Mouse (Mus musculus): ENCODE results near the gene Snd1.

Gene Snd1

DNA sequence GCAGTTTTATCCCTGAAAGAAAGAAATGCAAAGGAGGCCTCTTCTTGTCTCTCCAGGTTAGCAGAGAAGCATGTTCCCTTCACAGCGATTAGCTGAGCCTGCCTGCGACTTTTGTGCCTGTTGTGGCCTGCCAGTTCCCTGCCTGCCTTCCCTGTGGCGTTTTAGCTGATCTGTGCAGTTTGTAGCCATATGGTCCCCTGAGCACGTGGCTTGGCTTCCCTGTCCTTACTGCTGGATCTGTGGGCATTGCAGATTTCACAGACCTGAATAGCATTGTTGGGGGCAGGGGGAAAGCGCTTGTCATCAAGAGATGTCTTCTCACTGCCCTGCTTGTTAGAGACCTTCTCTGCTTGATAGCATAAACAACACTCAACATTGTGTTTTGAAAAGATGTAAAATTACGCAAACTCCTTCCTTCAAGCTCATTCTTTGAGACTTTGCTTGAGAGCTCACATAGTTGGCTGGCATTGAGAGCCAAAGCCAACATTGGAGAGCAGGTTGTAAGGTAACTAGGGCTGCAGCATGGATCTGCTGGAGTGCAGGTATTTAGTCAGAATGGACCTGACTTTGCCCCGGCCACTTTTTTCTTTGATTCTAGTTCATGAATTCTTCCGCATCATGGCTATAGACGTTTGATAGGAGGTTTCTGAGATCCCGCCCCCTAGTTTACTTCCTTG lies 63.0 kb downstream of the Snd1 start:
- no peak for DNase-seq (ENCODE audit: inconsistent age in 2 of 2, low spot score in 1 of 2)

DNA sequence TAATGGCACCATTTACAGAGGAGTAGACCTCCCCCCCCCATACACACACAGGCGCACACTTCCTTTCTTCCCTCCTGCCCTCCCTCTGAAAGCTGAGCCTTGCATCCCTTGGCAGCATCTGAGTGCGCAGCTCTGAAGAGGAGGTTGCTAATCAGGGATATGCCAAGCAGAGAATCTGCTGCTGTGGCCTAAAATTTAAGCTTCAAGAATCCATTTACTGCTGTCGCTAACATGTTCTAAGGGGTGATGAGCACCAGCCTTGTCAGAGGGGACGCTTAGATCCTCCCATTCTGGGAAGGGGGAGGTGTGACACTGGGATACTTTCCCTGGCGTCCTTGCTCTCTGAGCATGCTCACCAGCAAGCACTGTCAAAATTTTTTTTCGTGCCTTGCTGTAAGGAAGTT lies 67.4 kb downstream of the Snd1 start:
- DNase-seq (ENCODE audit: inconsistent age in 2 of 2, low spot score in 1 of 2), result no peak

DNA sequence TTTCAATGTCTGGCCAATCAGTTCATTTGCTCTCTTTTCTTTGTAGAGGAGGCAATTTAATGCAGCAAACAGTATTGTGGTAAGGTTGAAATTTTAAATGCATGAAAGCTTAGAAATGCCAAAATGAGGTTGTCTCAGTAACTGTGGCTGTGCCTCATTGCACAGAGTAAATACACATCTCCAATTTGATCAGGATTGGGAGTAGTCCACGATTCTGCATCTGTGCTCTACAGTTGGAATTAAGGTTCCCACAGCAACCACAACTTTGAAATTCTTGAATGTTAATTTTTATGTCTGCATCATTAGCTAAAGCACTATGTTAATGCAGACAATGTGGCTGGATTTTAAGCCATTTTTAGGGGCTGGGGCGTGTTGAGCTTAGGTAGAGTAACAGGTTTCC lies 72.0 kb downstream of the Snd1 start:
- no peak for DNase-seq (ENCODE audit: inconsistent age in 2 of 2, low spot score in 1 of 2)

DNA sequence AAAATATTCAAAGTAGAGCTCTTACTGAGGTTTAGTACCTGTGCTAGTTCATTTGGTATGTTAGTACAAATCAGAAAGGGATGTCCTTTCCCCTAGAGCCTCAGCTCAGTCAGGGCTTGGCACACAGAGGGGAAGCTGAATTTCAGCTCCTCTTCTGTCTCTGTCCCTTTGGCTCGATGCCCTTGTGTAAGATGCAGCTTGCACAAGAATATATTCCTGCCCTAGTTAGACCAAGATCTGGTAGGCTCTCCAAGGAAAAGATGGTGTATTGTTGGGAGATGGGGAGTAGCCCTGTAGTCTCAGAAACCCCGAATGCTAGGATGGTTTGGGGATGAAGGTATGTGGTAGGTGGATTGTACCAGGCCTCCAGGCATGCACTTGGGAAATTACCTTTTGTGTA lies 74.4 kb downstream of the Snd1 start:
- DNase-seq (ENCODE audit: inconsistent age in 2 of 2, low spot score in 1 of 2), result no peak

DNA sequence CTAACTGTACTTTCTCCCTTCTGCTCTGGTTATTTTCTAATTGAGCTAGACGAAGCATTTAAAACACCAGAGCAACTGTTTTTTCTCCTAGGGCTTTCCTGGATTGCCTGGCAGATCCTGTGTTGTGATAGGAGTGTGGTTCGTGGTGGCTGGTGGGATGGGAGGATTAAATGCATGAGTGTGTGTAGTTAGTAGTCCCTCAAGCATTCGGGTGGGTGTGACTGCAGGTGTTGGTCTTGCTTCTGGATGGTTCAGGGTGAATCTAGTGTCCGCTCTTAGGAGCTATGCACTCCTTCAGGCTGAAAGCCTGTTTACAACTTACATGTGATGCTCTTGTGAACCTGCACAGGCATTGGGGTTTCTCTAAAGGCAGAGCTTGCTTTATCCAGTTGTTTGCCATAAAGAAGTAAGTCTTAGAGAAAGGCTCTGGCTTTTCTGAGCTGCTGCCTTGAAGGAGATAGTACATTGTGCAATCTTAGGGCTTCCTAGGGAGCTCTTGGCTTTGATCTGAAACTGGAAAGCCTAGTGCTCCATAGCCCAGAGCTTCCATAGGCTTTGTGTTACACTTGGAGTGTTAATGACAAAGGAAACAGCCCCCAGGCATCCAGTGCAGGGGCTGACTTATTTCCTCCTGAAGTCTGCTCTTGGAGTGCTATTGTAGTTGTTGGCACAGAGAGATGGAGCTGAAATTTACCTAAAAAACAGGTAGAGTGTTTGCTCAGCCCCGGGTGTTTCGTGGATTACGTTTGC lies 75.5 kb downstream of the Snd1 start:
- DNase-seq (ENCODE audit: inconsistent age in 2 of 2, low spot score in 1 of 2), result no peak

DNA sequence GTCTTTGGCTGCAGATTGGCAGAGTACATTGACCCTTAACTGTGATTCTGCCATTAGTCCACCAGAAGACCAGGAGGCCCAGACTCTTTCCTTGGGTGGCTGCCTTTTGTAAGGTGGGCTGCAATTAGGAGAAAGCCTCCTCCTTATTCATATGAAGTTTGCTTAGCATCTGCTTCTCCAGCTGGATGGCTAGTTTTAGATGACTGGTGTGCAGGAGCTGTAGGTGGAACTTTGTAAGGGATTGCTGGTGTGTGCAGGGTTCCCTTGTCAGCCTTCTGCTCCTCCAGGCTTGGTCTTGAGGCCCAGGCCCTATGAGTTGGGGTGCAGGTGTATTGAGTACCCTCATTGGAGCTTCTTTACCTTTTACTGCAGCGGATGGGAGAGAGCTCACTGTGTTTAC lies 79.5 kb downstream of the Snd1 start:
- DNase-seq (ENCODE audit: inconsistent age in 2 of 2, low spot score in 1 of 2), result no peak

DNA sequence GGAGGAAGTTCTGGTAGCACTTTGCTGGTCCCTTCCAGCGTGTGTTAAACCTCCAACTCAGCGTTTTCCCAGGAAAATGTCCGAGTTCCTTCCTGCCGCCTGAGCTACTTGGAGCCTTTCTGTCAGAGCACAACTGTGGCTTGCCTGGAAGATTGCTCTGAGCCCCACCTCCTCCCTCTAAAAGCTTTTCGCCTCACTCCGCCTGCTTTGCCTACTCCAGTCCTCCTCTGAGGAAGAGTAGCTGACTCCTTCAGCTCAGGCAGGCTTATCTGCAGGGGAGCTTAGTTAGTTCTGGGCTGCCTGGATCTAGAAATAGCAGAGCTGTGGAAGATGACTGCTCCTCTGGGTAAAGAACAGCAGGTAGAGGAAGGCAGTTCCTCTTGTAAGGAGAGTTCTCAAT lies 80.1 kb downstream of the Snd1 start:
- DNase-seq (ENCODE audit: inconsistent age in 2 of 2, low spot score in 1 of 2), result no peak

DNA sequence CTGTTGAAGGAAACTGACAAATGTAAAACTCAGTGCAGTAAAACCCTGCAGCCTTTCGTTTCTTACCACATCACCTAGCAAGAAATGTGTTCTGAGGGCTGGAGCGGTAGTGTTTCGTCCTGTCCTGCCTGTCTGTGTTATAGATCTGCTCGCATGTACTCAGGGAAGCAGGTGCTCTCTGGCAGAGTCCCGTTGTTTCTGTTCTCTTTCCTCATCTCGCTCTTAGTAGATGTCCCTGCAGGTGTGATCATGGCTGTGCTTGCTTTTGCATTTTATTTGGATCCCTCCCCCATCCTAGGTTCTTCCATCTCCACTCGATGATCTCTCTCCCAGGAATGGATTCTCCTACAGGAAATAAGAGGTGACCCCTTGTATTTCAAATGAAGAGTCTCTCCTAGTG lies 80.5 kb downstream of the Snd1 start:
- DNase-seq (ENCODE audit: inconsistent age in 2 of 2, low spot score in 1 of 2), result no peak

DNA sequence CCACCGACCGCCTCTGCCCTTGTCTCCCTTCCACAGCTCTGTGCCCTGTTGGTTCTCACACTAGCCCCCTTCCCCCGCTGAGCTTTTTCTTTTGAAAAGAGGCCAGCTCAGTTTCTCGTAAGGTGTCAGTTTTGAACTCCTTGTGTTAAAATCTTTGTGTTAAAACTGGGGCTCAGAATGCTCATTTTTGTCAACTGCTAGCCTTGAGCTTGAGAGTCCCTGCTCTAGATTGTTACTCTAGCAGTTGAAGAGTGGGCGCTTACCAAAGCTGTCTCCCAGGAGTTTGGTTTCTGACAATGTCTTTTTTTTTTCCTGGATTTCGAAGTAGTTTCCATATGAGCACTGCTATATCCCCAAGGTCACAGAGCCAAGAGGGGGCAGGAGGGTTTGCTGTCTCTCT lies 82.8 kb downstream of the Snd1 start:
- DNase-seq (ENCODE audit: inconsistent age in 2 of 2, low spot score in 1 of 2), result no peak

DNA sequence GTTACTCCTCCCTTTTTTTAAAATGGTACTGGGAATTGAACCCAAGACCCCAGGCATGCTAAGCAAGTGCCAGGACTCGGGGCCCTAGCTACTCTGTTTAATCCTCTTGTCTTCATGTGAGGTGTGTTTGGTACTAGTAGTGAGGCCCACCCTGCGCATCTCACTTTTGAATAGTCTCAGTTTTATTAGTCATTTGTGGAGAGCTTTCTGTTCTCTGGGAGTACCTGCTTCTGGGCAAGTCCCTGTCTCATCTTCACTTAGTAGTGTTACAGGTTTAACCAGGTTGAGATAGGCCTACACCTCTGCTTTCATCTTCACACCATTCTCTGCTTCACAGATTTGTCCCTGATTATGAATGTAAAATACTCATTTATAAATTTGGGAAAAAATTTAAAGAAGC lies 84.5 kb downstream of the Snd1 start:
- no peak for DNase-seq (ENCODE audit: inconsistent age in 2 of 2, low spot score in 1 of 2)

DNA sequence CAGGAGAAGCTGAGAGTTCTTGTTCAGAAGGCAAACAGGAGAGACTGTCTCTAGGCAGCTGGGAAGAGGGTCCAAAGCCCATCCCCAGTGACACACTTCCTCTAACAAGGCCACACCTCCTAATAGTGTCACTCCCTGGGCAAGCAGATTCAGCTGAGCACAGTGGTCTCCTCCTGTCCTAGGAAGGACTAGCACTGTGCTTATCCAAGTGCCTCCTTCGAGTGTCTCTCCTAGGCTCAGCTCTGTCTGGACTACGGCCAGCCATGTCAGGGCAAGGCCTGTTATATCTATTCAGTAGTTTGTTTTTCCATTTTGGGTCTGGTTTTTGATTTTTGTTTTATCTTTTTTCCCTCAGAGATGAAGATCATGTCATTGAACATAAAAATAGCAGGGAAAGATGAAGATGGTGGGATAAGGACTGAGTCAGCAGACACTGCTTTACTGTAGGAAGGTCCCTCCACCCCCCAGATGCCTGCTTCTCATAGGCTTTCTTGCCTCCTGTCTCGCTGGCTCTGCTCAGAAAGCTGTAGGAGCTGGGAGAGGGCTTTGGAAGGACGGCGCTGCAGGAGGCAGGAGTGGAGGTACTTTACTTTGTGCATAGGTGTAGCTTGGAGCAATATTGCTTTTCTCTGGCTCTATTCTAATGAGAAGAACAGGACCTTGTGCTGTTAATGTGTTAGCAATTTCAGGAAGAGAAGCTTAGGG lies 86.5 kb downstream of the Snd1 start:
- no peak for DNase-seq (ENCODE audit: inconsistent age in 2 of 2, low spot score in 1 of 2)

DNA sequence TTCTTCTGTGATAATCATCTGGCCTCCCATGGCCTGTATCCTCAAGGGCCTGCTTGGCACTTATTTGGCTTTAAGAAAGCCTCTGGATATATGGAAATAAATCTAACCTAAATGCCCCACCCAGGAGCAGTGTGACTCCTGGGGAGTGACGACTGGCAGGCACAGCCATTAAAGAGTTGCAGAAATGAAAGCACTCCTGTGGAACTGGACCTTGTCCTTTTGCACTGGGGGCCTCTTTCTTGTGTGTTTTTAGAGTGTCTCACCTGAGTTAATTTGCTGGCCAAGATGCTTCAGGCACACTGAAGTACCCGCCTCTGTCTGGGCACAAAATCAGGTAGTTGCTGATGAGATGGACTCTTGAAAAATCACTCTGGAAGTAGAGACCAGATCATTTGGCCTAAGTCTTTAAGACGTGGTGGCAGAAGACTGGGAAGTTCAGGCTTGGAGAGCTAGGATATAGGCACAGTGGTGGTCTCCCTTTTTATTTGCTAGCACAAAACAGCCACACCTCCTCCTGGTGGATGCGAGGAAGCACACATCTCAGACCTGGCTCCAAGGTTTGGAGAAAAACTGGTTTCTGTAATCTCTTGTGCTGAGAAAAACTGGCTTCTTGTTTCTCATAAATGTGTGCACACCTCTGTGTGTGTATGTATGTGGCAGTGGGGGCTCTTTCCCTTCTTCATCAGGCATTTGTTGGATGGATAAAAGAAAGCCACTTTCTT lies 87.5 kb downstream of the Snd1 start:
- no peak for DNase-seq (ENCODE audit: inconsistent age in 2 of 2, low spot score in 1 of 2)

DNA sequence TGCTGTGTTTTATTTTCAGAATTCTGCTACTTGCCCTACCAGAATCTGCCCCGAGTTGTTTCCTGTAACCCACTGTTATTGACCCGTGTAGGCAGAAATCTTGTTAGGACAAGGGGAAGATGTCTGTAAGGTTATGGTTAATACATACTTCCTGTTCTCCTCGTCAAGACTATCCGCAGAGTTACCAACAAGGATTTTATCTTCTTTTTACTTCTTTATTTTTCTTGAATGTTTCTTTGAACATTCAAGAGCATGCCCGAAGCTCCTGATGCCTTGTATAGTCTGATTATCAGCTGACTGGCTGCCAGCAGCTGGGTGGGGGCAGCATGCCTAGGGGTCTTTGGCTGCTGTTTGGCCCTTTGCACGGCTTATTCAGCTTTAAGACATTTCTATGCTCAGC lies 93.0 kb downstream of the Snd1 start:
- no peak for DNase-seq (ENCODE audit: inconsistent age in 2 of 2, low spot score in 1 of 2)

DNA sequence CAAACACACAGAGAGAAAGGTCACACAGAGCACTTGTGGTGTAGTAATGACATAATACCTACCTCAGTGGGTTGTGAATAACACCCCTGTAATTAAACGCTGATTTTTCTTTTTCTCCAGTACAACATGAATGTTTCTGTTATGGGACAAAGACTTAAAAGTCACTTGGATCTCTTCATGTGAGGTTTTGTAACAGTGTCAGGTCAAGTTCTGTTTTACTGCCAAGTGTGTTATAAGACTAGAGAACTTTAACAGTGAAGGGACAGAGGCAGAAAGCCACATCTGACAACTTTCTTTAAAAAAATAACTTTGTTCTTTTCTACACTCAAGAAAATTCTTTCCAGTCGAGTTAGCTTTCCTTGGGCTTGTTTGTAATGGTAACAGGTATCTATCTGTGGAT lies 97.0 kb downstream of the Snd1 start:
- DNase-seq (ENCODE audit: inconsistent age in 2 of 2, low spot score in 1 of 2), result no peak

DNA sequence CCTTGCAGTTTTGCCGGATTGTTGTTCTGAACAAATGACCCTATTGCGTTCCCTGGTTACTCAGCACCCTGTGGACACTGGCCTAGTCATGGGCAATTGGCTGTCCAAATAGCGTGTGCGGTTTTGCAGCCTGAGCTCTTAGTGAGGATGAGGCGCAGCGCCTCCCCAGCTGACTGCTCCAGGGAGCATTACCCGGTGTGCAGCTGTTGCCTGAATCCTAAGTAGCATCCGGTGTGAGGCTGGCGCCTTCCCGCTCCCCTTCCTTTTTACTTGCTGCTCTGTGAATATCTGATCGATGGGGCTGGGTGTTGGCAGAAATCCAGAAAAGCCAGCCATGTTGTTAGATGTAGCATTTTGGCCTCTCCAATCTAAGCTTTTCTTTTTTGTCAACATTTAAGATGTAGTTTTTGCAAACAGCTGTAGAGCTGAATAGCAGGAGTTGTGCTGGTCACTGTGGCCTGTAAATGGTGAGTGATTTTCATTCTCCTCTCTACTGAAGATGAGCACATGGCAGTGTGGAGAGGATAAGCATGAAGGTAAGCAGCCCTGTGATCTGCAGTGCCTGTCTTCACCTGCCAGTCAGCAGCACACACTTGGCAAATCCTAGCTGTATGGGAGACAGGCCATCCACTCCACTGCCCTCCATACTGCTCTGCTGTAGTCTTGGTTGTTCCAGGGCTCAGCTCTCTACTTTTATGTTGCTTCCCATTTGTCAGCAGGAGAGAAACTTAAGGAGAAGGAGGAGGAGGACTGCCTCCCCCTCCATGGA lies 98.2 kb downstream of the Snd1 start:
- peak in 1 of 2 experiments; percentile 38 for DNase-seq (ENCODE audit: inconsistent age in 2 of 2, low spot score in 1 of 2)

DNA sequence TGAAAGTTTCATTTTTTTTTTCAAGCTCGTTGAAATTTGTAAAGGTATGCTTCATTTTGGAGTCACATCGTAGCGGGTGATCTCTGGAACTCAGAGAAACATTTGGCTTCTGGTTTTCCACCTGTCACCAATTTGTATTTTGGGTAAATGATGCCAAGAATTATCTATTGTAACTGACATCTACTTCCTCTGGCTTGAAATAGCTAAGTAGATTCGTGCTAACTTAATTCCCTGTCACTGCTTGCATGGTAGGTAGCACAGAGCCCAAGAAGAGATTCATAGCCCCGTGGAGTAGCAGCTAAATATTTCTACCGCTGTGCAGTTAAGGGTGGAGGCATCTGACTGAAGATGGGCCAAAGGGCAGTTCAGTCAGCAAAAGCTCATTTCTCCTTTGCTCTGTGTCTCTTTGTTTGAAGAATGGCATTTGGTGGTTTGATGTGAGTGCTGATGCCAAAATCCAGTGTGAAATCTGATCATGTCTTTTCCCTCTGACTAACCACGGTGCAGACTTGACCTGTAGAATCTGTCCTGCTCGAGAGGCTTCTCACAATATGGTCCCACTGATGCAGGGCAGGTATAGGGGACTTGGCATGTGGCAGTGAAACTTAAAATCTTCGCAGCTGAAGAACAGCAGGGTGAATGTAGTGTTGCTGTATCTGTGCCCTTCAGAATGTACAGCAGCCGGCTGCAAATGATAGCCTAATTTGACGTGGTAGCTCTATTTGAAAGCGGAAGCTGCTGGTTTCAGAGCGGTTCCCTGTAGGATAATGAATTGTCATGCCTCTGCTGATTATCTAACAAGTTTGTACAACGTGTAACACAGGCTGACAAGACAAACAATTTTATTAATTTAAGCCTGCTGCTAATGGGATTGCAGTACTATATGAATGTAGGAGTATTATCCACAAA lies 101.7 kb downstream of the Snd1 start:
- no peak for DNase-seq (ENCODE audit: inconsistent age in 2 of 2, low spot score in 1 of 2)

DNA sequence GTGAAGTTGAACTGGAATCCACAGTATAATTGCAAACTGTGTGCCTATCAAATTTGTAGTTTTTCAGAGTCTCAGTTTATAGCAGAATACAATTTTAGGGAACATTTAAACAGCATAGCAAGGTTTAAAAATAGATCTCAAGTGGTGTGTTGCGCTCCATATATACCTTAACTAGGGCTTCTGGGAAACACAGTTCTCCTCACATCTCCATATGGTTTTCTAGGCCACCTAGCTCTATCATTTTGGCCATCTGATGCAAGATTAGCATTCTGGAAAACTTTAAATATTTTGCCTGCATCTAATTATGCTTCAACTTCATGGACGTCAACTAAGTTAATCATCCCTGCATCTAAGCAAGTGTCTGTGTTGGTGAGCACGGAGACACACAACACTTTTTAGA lies 107.9 kb downstream of the Snd1 start:
- DNase-seq (ENCODE audit: inconsistent age in 2 of 2, low spot score in 1 of 2), result no peak

DNA sequence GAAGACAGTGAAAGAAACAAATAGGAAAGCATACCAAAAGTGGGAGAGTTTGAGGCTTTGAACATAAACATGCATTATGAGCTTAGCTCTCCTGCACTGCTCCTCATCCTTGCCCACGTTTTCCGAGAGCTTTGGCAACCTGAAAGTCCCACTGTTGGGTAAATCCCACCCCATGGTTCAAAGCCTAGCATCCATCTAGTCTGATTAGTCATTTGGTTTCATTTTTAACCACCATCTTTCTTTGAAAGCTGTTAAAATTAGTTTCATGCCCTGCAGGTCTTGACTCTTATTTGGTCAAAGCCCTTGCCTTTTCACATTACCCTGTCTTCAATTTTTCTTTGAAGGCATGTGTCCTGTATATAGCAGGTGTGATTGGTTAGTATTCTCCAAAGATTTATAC lies 108.5 kb downstream of the Snd1 start:
- no peak for DNase-seq (ENCODE audit: inconsistent age in 2 of 2, low spot score in 1 of 2)

DNA sequence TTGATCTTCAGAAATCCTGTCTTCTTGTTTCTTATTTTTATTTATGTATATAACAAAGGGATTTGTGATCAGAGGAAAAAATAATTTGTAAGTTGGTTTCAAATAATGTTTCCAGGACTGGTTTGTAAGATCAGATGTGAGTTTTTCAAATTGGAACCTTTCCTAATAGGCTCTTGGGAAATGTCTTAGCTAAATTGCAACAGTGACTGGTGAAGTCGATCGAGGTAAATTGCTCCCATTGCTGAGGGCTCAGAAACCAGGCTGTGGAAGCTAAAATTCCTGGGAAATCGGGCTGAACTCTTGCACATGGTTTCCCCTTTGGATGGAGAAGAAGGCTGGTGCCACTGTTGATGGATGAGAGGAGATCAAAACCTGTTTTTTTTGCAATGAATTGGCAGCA lies 111.9 kb downstream of the Snd1 start:
- DNase-seq (ENCODE audit: inconsistent age in 2 of 2, low spot score in 1 of 2), result peak in 1 of 2 experiments; percentile 52
